Mouse (Mus musculus): ENCODE data around the gene Sox15. TPM values are rescaled to one million over a fixed set of nuclear protein-coding genes. Genes with fewer than 3 reads are reported as not detected.
A peak's percentile ranks its signal among the peaks of the same experiment; 100 is the strongest.

The Sox15 gene
- total and polyA plus RNA-seq, 2 experiments from 2014 or later, result 0.19 to 0.27 TPM

GRCm38 (mm10) chr11:69683576-69683975 lies 28.5 kb downstream of the Sox15 start:
- no peaks in the 10 kb centered on the region for H3K27me3 ChIP-seq (ENCODE audit: insufficient read depth, low read length)
- 0 out of 2 replicates have a peak, but pooled peaks cover 7% of the 10 kb centered on the region for H3K36me3 ChIP-seq (ENCODE audit: insufficient read depth, low read length)
- no peak overlapping the region for H3K9ac ChIP-seq (replicated peaks; ENCODE audit: low read length, poor library complexity, severe bottlenecking)
- H3K4me2 ChIP-seq (ENCODE audit: low read depth, low read length, poor library complexity, severe bottlenecking), result peak overlapping the region; percentile 55; the same call in 1 of the 2 replicates
- H3K27ac ChIP-seq (ENCODE audit: low read depth, low read length), result peak overlapping the region; percentile 83
- 81% methylated on average over 7 of the region's 7 CpGs for WGBS
- ATAC-seq (ENCODE audit: low FRiP score) (no peak), DNase-seq (ENCODE audit: low spot score) (no peak)
- H3K4me3 ChIP-seq (ENCODE audit: low read depth, low read length), result no peak overlapping the region; the same call in 1 of the 2 replicates
- peaks cover 11% of the 10 kb centered on the region for H3K4me1 ChIP-seq (ENCODE audit: insufficient read depth, low read length)
- TF ChIP-seq CTCF (IDR thresholded peaks at IDR 0.05), result no peak
- H3K9me3 ChIP-seq (ENCODE audit: low read length), result no peaks in the 10 kb centered on the region

DNA sequence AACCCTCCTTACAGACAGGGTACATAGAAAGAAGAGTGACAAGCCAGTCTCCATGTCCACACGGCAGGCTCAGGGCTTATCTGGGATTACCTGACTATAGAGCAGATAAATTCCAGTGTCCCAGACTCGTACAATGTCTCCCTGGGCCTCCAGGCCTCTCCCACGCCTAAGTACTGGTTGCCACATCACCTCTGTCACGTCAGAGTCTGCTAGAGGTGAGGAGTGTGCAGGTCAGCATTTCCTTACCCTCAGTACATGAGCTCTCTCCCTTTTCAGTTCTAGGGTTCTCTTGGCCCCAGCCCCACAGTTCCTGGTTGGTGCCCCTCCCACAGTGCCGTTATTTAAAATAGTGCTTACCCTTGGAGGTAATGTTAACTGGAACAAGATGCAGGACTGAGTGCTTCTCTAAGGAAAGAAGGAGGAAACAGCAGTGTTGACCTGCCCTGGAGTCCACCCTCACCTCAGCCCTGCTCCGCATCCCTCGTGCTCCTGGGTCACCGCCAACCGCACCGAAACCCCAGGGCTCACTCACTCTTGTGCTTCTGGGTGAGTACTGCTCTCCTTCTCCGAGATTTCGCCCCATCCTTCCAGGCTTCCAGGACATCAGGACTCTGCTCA lies 29.1 kb downstream of the Sox15 start:
- Histone ChIP-seq H3K27ac (ENCODE audit: low read depth, low read length) (peak overlapping the region; percentile 32; the same call in 1 of the 2 replicates), H3K9me3 (ENCODE audit: low read length) (no peaks in the 10 kb centered on the region), H3K4me3 (ENCODE audit: low read depth, low read length) (no peak overlapping the region), H3K36me3 (ENCODE audit: insufficient read depth, low read length) (0 out of 2 replicates have a peak, but pooled peaks cover 2% of the 10 kb centered on the region), H3K9ac (replicated peaks; ENCODE audit: low read length, poor library complexity, severe bottlenecking) (no peak overlapping the region), H3K4me1 (ENCODE audit: insufficient read depth, low read length) (peaks cover 11% of the 10 kb centered on the region), H3K27me3 (ENCODE audit: insufficient read depth, low read length) (no peaks in the 10 kb centered on the region), H3K4me2 (ENCODE audit: low read depth, low read length, poor library complexity, severe bottlenecking) (no peak overlapping the region)
- 82% methylated on average over 12 of the region's 12 CpGs for WGBS
- ATAC-seq (ENCODE audit: low FRiP score) (no peak), DNase-seq (ENCODE audit: low spot score) (no peak)
- no peak for TF ChIP-seq CTCF (IDR thresholded peaks at IDR 0.05)

DNA sequence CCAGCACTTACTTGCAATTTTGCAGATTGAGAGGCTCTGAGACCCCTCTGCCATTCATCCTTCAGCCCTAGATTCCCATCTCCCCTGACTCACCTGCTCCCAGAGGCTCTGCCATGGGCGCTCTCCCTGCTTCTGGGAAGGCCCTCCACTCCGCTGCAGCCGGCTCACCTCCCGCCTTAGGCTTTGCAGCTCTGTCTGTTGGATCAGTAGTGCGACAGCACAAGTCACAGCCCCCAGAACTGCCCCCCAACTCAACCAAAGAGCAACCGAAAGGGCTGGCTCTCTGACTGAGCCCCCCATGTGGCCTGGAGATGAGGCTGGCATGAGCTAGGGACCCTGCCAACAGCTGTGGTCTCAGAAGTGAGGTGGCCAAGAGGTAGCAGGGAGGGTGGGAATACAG lies 29.8 kb downstream of the Sox15 start:
- WGBS, result 81% methylated on average over 6 of the region's 6 CpGs
- H3K4me3 ChIP-seq (ENCODE audit: low read depth, low read length), result no peak overlapping the region

DNA sequence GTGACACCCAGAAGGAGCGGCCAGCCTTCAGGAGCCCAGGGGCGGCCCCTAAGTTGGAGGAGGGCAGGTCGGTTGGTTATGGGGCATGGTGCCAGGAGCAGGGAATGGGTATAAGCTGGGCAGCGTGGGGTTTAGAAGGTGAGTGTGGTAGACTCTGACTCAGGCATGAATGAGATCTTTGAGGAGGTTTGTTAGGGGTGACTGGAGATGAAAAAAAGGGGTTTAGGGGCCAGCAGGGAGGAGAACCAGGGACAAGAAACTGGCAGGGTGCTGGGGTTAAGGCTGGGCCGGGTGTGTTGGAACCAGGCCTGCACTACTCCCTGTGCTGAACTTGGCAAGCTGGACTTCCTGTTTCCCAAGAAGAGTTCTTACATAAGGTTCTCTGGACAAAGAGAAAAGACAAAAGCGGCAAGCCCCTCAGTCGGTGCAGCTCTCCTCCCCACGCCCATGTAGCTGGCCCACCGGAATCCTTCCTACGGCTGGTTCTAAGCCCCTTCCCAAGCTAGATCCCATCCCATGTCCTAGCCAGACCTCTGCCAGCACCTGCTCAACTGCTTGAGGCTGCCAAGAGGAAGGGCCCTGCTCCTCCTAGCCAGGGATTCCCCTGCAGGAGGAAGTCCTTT lies 30.5 kb downstream of the Sox15 start, which contains the start of gene Tnfsf13:
Tnfsf13 (minus strand) TSS at position 259 of the 623 bp plus-strand sequence.
- DNase-seq (ENCODE audit: low spot score) (peak; percentile 55), ATAC-seq (ENCODE audit: low FRiP score) (no peak)
- Histone ChIP-seq H3K36me3 (ENCODE audit: insufficient read depth, low read length) (no peaks in the 10 kb centered on the region), H3K27me3 (ENCODE audit: insufficient read depth, low read length) (no peaks in the 10 kb centered on the region), H3K4me1 (ENCODE audit: insufficient read depth, low read length) (peaks cover 5% of the 10 kb centered on the region), H3K27ac (ENCODE audit: low read depth, low read length) (0 out of 2 replicates have a peak within 1 kb of the TSS, but pooled peaks have one; percentile 26), H3K4me3 (ENCODE audit: low read depth, low read length) (no peak within 1 kb of the TSS), H3K4me2 (ENCODE audit: low read depth, low read length, poor library complexity, severe bottlenecking) (no peak within 1 kb of the TSS), H3K9ac (replicated peaks; ENCODE audit: low read length, poor library complexity, severe bottlenecking) (no peak within 1 kb of the TSS; the same call in 1 of the 2 replicates), H3K9me3 (ENCODE audit: low read length) (no peaks in the 10 kb centered on the region)
- TF ChIP-seq CTCF (IDR thresholded peaks at IDR 0.05), result no peak
- WGBS, result 44% methylated on average over 10 of the region's 10 CpGs

More for the DNA sequence above, 29.8 kb downstream of the Sox15 start:
- peaks cover 9% of the 10 kb centered on the region for H3K4me1 ChIP-seq (ENCODE audit: insufficient read depth, low read length)
- ATAC-seq (ENCODE audit: low FRiP score), result no peak
- no peak for TF ChIP-seq CTCF (IDR thresholded peaks at IDR 0.05)
- H3K27me3 ChIP-seq (ENCODE audit: insufficient read depth, low read length), result no peaks in the 10 kb centered on the region
- no peak overlapping the region for H3K4me2 ChIP-seq (ENCODE audit: low read depth, low read length, poor library complexity, severe bottlenecking)
- no peak overlapping the region for H3K27ac ChIP-seq (ENCODE audit: low read depth, low read length)
- H3K36me3 ChIP-seq (ENCODE audit: insufficient read depth, low read length), result 0 out of 2 replicates have a peak, but pooled peaks cover 2% of the 10 kb centered on the region
- DNase-seq (ENCODE audit: low spot score), result no peak
- H3K9ac ChIP-seq (replicated peaks; ENCODE audit: low read length, poor library complexity, severe bottlenecking), result no peak overlapping the region
- no peaks in the 10 kb centered on the region for H3K9me3 ChIP-seq (ENCODE audit: low read length)

- Histone ChIP-seq H3K4me2 (ENCODE audit: low read depth, low read length, poor library complexity, severe bottlenecking) (no peak overlapping the region), H3K9me3 (ENCODE audit: low read length) (no peaks in the 10 kb centered on the region), H3K36me3 (ENCODE audit: insufficient read depth, low read length) (no peaks in the 10 kb centered on the region), H3K27me3 (ENCODE audit: insufficient read depth, low read length) (no peaks in the 10 kb centered on the region), H3K9ac (replicated peaks; ENCODE audit: low read length, poor library complexity, severe bottlenecking) (no peak overlapping the region), H3K27ac (ENCODE audit: low read depth, low read length) (no peak overlapping the region), H3K4me3 (ENCODE audit: low read depth, low read length) (no peak overlapping the region), H3K4me1 (ENCODE audit: insufficient read depth, low read length) (no peaks in the 10 kb centered on the region)
- TF ChIP-seq CTCF (IDR thresholded peaks at IDR 0.05), result no peak
- WGBS, result 13% methylated on average over 4 of the region's 4 CpGs
- ATAC-seq (ENCODE audit: low FRiP score), result no peak
- DNase-seq (ENCODE audit: low spot score), result peak; percentile 64
Observed at GRCm38 (mm10) chr11:69686377-69686776, 31.3 kb downstream of the Sox15 start.

- ATAC-seq (ENCODE audit: low FRiP score), result no peak
- Histone ChIP-seq H3K27ac (ENCODE audit: low read depth, low read length) (no peak overlapping the region), H3K36me3 (ENCODE audit: insufficient read depth, low read length) (no peaks in the 10 kb centered on the region), H3K4me2 (ENCODE audit: low read depth, low read length, poor library complexity, severe bottlenecking) (no peak overlapping the region), H3K9ac (replicated peaks; ENCODE audit: low read length, poor library complexity, severe bottlenecking) (no peak overlapping the region), H3K27me3 (ENCODE audit: insufficient read depth, low read length) (no peaks in the 10 kb centered on the region), H3K4me1 (ENCODE audit: insufficient read depth, low read length) (no peaks in the 10 kb centered on the region), H3K4me3 (ENCODE audit: low read depth, low read length) (no peak overlapping the region), H3K9me3 (ENCODE audit: low read length) (no peaks in the 10 kb centered on the region)
- no peak for TF ChIP-seq CTCF (IDR thresholded peaks at IDR 0.05)
- DNase-seq (ENCODE audit: low spot score), result no peak
- 59% methylated on average over 5 of the region's 5 CpGs for WGBS
Observed at GRCm38 (mm10) chr11:69687061-69687460, 31.9 kb downstream of the Sox15 start.
